Mouse (Mus musculus) lung, embryonic 16.5 days (tissue): ENCODE results near the gene Mink1. TPM values are rescaled to one million over a fixed set of nuclear protein-coding genes. Genes with fewer than 3 reads are reported as not detected.

ENCODE experiments used
- ATAC-seq: fragments of 200-750 bp; cut with Nextera tagmentation; 2 replicates; pipeline ENCODE4 v1.8.0; 2017; ENCODE audit warnings: low read depth, mild to moderate bottlenecking, moderate library complexity
- H3K27ac ChIP-seq: fragments of 300-500 bp; sonication (generic); 2 replicates; pipeline ENCODE4 v1.5.1; 2014; ENCODE audit warnings: mild to moderate bottlenecking, control low read depth, low read length
- H3K27me3 ChIP-seq: fragments of 300-500 bp; sonication (generic); 2 replicates; pipeline ENCODE4 v1.6.1; 2014; ENCODE audit warnings: low read depth, low read length, mixed read lengths; ENCODE audit not compliant: control insufficient read depth, insufficient read depth
- H3K36me3 ChIP-seq: fragments of 300-500 bp; sonication (generic); 2 replicates; pipeline ENCODE4 v1.6.1; 2014; ENCODE audit warnings: low read length; ENCODE audit not compliant: control insufficient read depth, insufficient read depth
- H3K4me1 ChIP-seq: fragments of 300-500 bp; sonication (generic); replicated peaks from 2 replicates; pipeline ENCODE4 v1.6.1; 2014; ENCODE audit warnings: low read length, mixed read lengths; ENCODE audit not compliant: control insufficient read depth, insufficient read depth
- H3K4me2 ChIP-seq: fragments of 300-500 bp; sonication (generic); 2 replicates; pipeline ENCODE4 v1.6.1; 2014; ENCODE audit warnings: low read depth, low read length, control low read depth
- H3K4me3 ChIP-seq: fragments of 300-500 bp; sonication (generic); 2 replicates; pipeline ENCODE4 v1.5.1; 2014; ENCODE audit warnings: mild to moderate bottlenecking, low read length, control low read depth
- H3K9ac ChIP-seq: fragments of 300-500 bp; sonication (generic); 2 replicates; pipeline ENCODE4 v1.6.1; 2014; ENCODE audit warnings: low read length, control low read depth
- H3K9me3 ChIP-seq: fragments of 300-500 bp; sonication (generic); 2 replicates; pipeline ENCODE4 v1.6.1; 2016; ENCODE audit warnings: low read length; ENCODE audit not compliant: control insufficient read depth
- WGBS: fragments of 180-500 bp; shearing (Covaris S2); extraction: QIAGEN DNeasy Blood & Tissue Kit; methylation state at CpG from one replicate; pipeline ENCODE4 v1.1.7; 2014; 5-methylcytosine and 5-hydroxymethylcytosine counted together
- polyA plus RNA-seq: library from polyadenylated mRNA; unstranded; fragments of >200 nt; fragmentation: Nextera tagmentation; extraction: Ambion mirVana; gene quantifications from 2 replicates; pipeline ENCODE4 v1.2.1, GENCODE M21; 2015

Gene Mink1
- polyA plus RNA-seq, 1 experiment from 2014 or later = 10.3 TPM

DNA sequence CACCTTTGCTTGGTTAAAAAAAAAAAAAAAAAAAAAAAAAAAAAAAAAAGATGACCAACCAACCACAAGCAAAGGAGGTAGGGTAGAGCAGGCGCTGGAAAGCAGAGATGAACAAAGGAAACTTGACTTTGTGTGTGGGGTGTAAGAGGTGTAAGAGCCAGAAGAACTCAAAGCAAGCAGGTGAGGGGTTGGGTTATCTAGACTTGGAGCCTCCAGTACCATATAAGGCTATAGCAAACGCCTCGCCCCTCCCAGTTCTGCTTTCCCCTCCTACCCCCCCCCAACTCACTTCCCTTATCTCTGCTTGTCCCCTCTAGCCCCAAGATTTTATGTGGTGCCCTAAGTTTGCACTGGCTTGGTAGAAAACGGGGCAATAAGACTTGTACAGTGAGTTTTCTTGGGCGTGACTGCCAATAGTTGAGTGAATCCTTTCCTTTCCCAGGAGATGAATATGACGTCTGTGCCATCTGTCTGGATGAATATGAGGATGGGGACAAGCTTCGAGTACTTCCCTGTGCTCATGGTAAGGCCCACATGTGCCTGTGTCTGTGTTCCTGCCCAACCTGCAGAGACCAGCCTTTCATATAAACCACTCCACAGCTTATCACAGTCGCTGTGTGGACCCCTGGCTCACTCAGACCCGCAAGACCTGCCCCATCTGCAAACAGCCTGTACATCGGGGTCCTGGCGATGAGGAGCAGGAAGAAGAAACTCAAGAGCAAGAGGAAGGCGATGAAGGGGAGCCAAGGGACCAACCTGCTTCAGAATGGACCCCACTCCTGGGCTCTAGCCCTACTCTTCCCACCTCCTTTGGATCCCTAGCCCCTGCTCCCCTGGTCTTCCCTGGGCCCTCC, 87.9 kb downstream of the Mink1 start:
- WGBS = 61% methylated on average over 12 of the region's 12 CpGs
- Histone ChIP-seq H3K4me1 (peaks cover 47% of the 10 kb centered on the region), H3K36me3 (peaks cover 35% of the 10 kb centered on the region), H3K9ac (peak overlapping the region; percentile 22; the same call in 1 of the 2 replicates), H3K27ac (peak overlapping the region; percentile 14), H3K4me2 (peak overlapping the region; percentile 9; the same call in 1 of the 2 replicates), H3K9me3 (no peaks in the 10 kb centered on the region), H3K4me3 (0 out of 2 replicates have a peak overlapping the region, but pooled peaks have one; percentile 2), H3K27me3 (no peaks in the 10 kb centered on the region)
- ATAC-seq = no peak

DNA sequence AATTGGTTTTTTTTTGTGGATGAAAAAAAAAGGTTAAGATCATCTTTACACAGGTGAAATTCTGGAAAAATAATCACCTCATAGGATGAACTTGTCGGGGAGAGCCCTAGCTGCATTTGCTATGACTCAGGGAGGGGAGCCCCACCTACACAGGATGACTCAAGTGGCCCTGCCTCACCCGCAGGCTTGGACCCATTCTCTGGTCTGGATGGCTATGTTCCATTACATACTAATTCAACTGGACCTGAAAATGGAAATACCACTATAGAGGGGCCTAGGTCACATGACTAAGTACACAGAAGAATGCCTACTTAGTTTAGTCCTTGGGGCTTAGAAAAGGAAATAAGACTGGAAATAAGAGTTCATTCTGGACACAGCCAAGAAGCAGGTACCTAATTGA, 88.7 kb downstream of the Mink1 start:
- H3K4me2 ChIP-seq = peak overlapping the region; percentile 20; the same call in 1 of the 2 replicates
- peak overlapping the region; percentile 41; the same call in 1 of the 2 replicates for H3K9ac ChIP-seq
- no peaks in the 10 kb centered on the region for H3K27me3 ChIP-seq
- H3K4me3 ChIP-seq = 0 out of 2 replicates have a peak overlapping the region, but pooled peaks have one; percentile 10
- H3K27ac ChIP-seq = no peak overlapping the region; the same call in 1 of the 2 replicates
- peaks cover 35% of the 10 kb centered on the region for H3K36me3 ChIP-seq
- H3K4me1 ChIP-seq = peaks cover 47% of the 10 kb centered on the region
- no peaks in the 10 kb centered on the region for H3K9me3 ChIP-seq
- WGBS = 52% methylated on average over 2 of the region's 2 CpGs
- no peak for ATAC-seq

DNA sequence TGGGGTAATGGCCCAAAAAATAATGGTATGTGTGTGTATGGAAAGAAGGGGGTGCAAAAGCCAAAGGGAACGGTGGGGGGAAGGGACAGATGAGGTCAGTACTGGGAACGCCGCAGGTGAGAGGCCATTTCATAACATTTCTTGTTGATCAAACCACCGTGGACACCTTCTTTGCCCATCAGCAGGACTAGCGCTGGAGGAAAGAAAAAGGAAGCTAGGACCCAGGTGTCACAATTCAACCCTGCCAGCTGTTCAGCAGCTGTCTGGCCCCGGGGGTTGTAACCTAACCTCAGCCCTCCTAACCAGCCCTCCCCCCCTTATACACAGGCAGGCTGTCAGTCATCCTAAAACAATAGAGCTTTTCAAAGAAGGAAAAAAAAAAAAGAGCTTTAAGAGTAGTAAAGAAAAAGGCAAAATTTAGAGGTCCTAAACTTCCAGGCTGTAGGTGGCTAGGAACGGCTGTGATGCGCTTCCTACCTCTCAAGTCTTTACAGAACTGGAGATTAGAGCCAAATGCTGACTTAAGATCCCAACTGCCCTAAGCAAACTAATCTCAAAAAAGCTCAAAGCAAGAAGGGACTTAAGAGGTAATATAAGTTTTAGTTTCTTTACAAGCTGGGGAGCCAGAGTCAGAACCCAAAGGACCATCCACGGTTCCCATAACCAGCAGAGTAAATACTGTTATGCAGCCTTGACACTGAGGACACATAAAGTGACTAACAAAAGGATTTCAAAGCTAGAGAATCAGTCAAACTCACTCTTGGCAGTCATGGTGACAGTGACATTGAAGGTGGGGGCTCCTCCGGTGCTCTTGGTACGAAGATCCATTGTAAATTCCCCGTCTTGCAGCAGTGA, 89.6 kb downstream of the Mink1 start:
- no peaks in the 10 kb centered on the region for H3K9me3 ChIP-seq
- no peak for ATAC-seq
- 43% methylated on average over 12 of the region's 12 CpGs for WGBS
- peaks cover 35% of the 10 kb centered on the region for H3K36me3 ChIP-seq
- H3K4me1 ChIP-seq = peaks cover 56% of the 10 kb centered on the region
- peak overlapping the region; percentile 100 for H3K9ac ChIP-seq
- no peaks in the 10 kb centered on the region for H3K27me3 ChIP-seq
- peak overlapping the region; percentile 99; the same call in 1 of the 2 replicates for H3K27ac ChIP-seq
- peak overlapping the region; percentile 100 for H3K4me3 ChIP-seq
- H3K4me2 ChIP-seq = peak overlapping the region; percentile 73

DNA sequence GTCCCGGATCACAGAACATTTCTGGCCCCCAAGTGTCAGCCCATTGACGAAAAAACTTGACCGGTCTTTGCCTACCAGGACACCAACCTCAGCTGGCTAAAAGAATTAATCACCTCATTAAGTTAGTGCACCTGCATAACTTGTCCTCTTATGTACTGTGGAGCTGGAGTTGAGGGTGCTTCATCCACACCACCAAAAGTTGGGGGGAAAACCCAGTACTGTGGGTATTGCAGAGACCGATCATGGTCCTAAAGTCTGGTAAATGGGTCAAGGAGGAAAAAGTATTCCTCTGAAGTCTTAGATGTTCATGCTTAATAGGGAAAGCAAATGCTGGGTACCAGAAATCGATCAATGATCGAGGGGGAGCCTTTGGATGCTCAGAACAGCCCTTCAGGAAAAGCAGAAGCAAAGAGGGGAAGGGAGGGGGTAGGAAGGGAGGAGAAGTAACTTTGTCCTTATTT, 90.2 kb downstream of the Mink1 start:
- peaks cover 35% of the 10 kb centered on the region for H3K36me3 ChIP-seq
- H3K9me3 ChIP-seq = no peaks in the 10 kb centered on the region
- peak overlapping the region; percentile 99 for H3K27ac ChIP-seq
- no peak for ATAC-seq
- peak overlapping the region; percentile 100 for H3K9ac ChIP-seq
- WGBS = 33% methylated on average over 6 of the region's 6 CpGs
- H3K4me1 ChIP-seq = peaks cover 62% of the 10 kb centered on the region
- H3K4me2 ChIP-seq = peak overlapping the region; percentile 73
- peak overlapping the region; percentile 100 for H3K4me3 ChIP-seq
- H3K27me3 ChIP-seq = no peaks in the 10 kb centered on the region

DNA sequence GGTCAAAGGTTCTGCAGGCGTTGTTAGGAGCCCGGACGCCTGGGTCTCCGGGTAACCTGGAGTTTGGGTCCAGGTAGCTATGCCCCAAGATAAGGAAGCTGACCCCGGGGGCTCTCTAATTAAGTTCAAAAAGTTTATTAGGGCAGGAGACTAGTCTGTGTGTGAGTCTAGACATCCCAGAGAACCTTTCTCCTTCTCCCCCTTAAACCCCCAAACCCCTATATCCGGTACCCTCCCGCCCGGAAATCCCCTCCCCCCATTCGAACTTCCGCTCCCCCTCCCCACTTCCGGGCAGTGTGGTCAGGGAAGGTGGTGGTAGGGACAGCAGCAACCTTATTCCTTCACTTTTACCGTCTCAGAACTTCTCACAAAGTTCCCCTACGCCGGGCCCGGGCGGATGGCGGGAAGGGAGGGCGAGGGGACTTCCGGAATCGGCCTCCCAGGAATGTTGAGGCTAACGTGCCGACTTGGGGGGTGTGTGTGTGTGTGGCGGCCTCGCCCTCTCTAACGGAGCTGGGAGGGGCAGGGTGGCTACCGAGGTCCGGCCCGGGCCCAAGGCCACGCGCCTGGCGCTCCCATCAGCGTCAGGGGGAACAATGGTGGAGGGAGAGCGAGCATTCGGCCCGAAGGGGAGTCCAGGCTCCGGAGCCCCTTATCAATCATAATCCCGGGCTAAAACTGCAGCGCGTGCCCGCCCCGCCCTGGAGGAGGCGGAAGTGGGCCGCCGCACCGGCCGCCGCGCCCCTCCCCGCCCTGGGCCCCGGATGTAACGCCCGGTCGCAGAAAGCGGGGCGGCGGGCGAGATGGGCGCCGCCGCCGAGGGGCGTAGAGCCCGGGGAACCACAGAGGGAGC, 90.9 kb downstream of the Mink1 start:
- H3K27me3 ChIP-seq = no peaks in the 10 kb centered on the region
- no peaks in the 10 kb centered on the region for H3K9me3 ChIP-seq
- peaks cover 58% of the 10 kb centered on the region for H3K4me1 ChIP-seq
- peak overlapping the region; percentile 100 for H3K4me3 ChIP-seq
- WGBS = under 1% methylated on average over 52 of the region's 63 CpGs
- ATAC-seq = peak; percentile 63
- H3K9ac ChIP-seq = peak overlapping the region; percentile 100
- peaks cover 33% of the 10 kb centered on the region for H3K36me3 ChIP-seq
- H3K4me2 ChIP-seq = peak overlapping the region; percentile 73
- H3K27ac ChIP-seq = peak overlapping the region; percentile 99

DNA sequence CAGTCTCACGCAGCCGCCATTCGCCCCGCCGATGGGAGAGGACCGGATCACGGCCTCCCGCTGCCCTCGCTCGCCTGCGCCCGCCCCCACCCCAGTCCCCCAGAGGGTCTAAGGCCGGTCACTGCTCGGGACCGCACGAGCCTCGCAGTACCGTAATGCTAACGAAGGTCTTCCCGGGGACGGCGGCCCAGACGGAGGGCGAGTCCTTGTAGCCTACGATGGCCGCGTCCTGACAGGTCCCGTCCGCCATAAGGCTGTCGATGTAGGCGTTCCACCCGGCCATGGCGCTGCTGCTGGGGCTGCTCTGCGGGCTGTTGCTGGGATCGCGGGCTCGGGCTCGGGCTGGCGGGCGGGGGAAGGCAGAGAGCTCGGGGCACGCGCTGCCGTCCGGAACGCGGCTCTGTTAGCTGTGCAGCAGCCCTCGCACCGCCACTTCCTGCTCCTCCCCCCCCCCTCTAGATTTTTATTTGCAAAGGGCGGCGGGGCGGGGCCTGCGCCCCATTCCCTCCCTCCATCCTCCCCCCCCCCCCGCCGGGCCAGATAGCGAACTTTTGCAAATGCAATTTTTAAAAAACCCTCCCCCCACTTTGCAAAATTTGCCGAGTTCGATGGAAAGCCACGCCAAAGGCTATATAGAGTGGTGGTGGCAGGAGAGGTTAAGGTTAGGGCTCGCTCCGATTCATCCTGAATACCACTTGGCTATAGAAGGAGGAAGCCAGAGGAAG, 91.7 kb downstream of the Mink1 start, which contains the start of gene Pfn1:
Pfn1 (minus strand) TSS at position 447 of the 725 bp plus-strand sequence.
- peak within 1 kb of the TSS; percentile 96 for H3K4me2 ChIP-seq
- H3K27me3 ChIP-seq = no peaks in the 10 kb centered on the region
- peaks cover 26% of the 10 kb centered on the region for H3K36me3 ChIP-seq
- peak within 1 kb of the TSS; percentile 100 for H3K4me3 ChIP-seq
- 0% methylated on average over 56 of the region's 61 CpGs for WGBS
- H3K4me1 ChIP-seq = peaks cover 51% of the 10 kb centered on the region
- no peaks in the 10 kb centered on the region for H3K9me3 ChIP-seq
- peak; percentile 72 for ATAC-seq
- H3K27ac ChIP-seq = peak within 1 kb of the TSS; percentile 99
- H3K9ac ChIP-seq = peak within 1 kb of the TSS; percentile 100

DNA sequence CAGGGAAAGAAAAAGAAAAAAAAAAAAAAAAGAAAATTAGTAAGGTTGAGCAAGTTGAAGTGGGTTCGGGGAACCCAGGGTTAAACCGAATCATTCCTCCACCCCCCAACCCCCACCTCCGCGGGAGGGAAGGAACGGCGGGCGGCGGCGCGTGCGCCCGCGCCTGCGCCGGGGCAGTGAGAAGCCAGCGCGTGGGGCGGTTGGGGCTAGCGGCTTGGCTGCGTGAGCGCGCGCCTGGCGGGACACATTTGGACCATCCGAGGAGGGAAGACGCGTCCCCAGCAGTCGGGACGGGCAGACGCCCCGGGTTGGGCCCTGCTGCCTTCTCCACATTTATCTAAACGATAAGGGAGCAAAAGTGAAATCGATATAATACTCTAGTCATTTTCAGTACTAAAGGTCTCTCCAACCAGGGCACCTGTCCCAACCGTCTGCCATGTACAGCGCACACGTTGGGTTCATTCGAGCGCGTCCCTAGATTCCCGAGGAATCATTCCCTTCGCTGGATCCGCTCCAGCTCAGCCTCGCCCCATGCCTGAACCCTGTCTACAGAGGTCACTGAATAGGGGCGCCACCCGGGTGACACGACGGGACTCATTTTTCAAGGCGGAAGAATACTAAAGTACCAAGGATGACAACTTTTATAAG, 92.4 kb downstream of the Mink1 start:
- peak overlapping the region; percentile 99 for H3K27ac ChIP-seq
- WGBS = under 1% methylated on average over 48 of the region's 48 CpGs
- ATAC-seq = peak; percentile 65

More for the DNA sequence above, 92.4 kb downstream of the Mink1 start:
- Histone ChIP-seq H3K27me3 (no peaks in the 10 kb centered on the region), H3K36me3 (peaks cover 22% of the 10 kb centered on the region), H3K4me3 (peak overlapping the region; percentile 100), H3K4me2 (peak overlapping the region; percentile 96), H3K9ac (peak overlapping the region; percentile 100), H3K4me1 (peaks cover 46% of the 10 kb centered on the region), H3K9me3 (no peaks in the 10 kb centered on the region)
